Mouse (Mus musculus) ovary, postnatal 14 days (tissue): ENCODE measurements around the gene Otulin.

Source experiments
- DNase-seq: peaks from one replicate; pipeline ENCODE4 v3.0.0; 2022; ENCODE audit warnings: low spot score

Otulin gene

DNA sequence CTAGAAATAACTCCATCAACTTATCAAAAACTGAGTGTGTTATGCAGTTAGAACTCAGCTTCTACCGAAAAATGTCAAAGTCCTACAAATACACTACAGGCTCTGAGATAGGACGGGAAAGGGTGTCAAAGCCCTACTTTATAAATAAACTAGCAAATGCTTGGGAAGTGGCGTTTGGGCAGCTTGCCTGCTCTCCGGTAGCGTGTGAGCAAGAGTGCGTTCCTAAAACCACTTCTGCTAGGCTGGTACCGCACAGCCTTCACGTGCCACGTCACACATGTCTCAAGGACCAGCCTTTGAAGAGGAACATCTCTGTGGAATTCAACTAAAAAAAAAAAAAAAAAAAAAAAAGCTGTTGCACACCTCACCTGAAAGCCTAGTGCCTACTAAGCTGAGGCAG, 127.3 kb downstream of the Otulin start:
- DNase-seq: no peak

DNA sequence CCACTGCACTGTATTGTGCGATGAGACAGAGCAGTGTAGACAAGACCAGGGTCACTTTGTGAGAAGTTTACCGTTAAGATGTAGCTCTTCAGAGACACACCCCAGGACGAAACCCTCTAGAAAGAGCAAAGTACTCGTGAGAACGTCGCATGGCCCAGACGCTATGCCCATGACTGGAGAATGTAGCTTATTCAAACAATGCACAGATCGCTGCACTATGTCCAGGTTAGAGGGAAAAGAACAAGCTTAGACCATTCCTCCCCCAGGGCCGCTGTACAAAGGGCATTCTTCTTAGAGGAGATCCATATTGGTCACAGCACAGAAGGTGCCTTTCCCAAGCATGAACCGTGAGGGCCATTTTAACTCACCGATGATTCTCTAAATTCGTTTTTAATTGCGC, 128.2 kb downstream of the Otulin start:
- DNase-seq: no peak

DNA sequence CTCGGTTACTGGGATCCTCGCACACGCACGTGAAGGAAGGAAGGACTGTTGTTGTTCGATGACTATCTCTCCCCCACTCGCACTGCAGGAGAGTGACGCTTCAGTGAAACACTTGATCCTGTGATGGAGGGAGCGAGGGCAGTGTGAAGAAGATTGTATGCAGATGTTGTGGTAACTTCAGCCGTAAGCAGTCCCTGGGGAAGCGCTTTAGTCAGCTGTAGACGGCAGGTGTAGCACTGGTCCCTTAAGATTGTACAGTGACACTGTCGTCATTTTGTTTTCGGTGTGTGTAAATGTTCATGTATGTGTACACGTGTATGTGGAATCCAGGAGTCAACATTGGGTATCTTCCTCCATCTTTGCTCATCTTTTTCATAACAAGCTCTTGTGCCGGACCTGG, 130.1 kb downstream of the Otulin start:
- no peak for DNase-seq

DNA sequence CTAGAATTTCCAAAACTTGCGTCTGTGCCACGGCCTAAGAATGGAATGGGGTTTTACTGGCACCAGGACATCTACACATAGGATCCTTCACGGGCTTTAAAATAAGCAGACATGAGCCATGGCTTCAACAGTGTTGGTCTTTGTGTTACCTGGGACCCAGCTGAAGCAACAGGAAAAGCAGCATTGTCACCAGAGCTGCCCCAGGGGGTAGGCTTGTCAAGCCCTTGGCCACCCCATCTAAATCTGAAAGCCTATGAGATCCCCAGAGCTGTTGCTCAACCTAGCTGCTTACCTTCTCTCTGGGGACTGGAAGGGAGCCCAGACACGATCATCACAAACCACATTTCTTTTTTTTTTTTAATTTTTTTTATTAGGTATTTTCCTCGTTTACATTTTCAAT, 132.4 kb downstream of the Otulin start:
- DNase-seq: no peak

DNA sequence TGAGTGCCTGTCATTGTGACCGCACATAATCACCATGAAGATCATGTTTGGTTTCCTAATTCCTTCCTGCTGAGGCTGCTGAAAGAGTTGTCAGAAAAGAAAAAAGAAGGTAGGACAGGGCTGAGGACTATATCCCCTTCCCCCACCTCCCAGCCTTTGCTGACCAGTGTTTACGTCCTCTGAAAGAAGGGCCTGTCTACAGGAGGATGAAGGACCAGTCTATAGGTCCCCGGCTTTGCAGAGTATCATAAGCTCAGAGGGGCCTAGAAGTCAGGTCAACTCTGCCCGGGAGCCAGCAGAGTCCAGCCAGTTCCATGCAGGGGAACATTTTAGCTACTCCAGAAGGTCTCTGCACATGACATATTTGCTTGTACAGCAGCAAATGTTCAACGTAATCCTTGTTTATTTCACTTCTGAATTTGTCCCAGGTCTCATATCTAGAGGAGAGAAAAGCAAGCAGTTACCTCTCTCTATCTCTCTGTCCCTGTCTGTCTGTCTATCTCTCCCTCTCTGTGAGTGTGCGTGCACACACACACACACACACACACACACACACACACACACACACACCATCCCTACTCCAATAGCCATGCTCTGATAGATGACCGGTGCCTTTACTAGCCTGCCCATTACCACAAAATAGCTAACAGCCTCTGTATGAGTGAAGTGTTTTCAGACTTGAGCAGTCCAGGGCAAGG, 133.0 kb downstream of the Otulin start:
- no peak for DNase-seq

DNA sequence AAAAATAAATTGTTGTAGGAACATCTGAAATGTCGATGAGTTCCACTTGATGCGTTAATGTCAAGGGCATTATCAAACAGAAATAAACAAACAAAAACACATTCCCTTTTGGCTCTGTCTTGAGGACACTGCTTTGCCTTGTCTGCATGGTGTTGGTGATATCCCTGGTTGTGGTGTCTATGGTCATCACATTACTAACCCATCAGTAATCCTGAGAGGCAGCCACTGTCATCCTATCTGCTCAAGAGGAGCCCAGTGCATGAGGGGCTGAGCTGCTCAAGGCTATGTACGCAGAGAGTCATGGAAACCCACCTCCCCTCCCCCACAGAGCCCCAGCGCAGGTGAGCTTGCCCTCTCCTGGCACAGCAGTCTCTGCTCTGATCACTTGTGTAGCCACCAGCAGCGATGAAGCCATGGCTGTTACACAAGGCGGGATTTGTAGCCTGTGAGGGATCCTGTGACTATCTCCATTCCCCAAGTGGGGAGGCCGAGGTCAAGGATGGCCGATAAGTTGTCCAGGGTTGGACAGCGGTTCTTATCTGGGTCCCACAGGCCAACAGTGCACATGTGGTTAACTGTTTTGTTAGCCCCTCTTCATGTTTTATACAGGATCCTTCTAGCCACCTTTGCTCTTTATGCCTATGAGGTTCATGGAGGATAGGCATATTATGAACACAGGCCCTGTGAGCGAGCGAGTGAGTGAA, 133.7 kb downstream of the Otulin start:
- DNase-seq: no peak

DNA sequence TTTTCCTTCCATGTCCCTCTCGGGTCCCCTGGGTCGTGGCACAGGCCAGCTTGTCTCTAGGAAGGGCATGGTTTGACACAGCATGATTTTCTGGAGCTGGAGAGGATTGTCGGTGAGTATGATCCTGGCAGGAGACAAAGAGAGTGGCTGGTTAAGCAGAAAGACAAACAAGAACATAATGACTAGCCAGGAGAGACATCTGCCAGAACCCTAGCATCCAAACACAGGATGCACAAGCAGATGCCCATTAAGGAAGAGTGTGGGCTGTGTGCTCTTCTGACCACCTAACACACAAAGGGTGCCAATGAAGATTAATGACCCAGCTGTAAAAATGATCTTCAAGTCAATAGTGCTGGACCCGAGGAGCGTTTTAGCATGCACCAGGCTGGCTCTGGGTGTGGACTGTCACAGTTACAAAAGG, 134.5 kb downstream of the Otulin start:
- no peak for DNase-seq

DNA sequence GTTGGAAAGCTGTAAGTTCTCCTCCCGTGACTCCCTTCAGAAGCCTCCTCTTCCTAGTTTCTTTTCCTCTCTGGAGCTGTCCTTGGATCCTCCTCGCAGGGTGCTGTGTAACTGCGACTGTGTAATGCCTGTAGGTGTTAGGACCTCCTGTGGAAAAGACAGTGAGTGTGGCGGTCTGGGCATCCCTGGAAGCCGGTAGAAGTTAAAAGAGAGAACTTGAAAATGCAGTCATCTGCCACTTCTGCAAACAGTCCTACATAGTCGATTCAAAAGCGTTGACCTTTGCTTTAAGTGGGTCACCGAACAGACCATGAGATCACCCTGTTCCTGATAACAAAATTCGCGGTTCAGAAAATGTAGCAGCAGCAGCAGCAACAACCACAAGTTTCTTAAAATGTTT, 137.0 kb downstream of the Otulin start:
- DNase-seq: no peak

DNA sequence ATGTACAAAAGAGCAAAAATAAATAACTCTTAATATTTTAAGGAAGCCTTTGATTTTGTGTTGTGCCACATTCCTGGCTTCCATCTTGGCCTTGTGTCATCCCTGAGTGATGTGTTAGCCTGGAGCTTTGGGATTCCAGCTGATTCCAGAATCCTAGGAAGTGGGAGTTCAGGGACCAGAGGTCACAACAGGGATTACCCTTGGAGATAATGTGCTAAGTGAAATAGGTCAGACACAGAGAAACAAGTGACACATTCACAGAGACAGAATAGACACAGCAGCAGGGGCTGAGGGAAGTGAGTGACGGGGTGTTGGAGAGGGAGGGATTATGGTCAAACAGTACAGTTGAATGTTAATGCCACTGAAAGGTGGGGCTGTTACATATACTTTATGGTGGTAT, 137.8 kb downstream of the Otulin start:
- DNase-seq: no peak
